ENCODE assay signal across 32 mouse cellular contexts in genomic region chr4:118416329-118416728, GRCm38 (mm10). TPM values are rescaled to one million over a fixed set of nuclear protein-coding genes. Genes with fewer than 3 reads are reported as not detected.
A peak's percentile ranks its signal among the peaks of the same experiment; 100 is the strongest.
DNase-seq lines count a peak whose midpoint lies in the region; ATAC-seq and TF ChIP-seq lines count a peak whose summit lies in the region.
"Had no signal": no experiment of that assay in that cellular context is flagged by ENCODE, and none has a peak within 500 bp of the region (broad histone marks: within the 10 kb centered on the region; RNA-seq: fewer than 3 reads in every experiment).

No protein-coding gene starts in this region.

- no peaks in the 10 kb centered on the region for H3K9me3 ChIP-seq in neural tube, embryonic 13.5 days
- H3K9me3 ChIP-seq in neural tube, embryonic 15.5 days (replicated peaks): no peaks in the 10 kb centered on the region
- H3K9me3 ChIP-seq: embryonic facial prominence, embryonic 13.5 days; forebrain, embryonic 10.5 days; heart, embryonic 12.5 days; hindbrain, embryonic 15.5 days; limb, embryonic 12.5 days; liver, embryonic 15.5 days; midbrain, embryonic 15.5 days had no signal

- no peak overlapping the region for H3K4me3 ChIP-seq in layer of hippocampus, adult 2 months
- H3K4me3 ChIP-seq in neural tube, embryonic 13.5 days: no peak overlapping the region
- H3K4me3 ChIP-seq in neural tube, embryonic 15.5 days (replicated peaks): no peak overlapping the region
- H3K4me3 ChIP-seq: embryonic facial prominence, embryonic 13.5 days; forebrain, embryonic 10.5 days; heart, adult 2 months; heart, embryonic 12.5 days; hindbrain, embryonic 15.5 days; limb, embryonic 12.5 days; liver, embryonic 15.5 days; midbrain, embryonic 15.5 days had no signal

- WGBS in neural tube, embryonic 13.5 days: 89% methylated on average over 5 of the region's 5 CpGs
- WGBS in neural tube, embryonic 15.5 days: 95% methylated on average over 5 of the region's 5 CpGs

- H3K4me1 ChIP-seq in neural tube, embryonic 13.5 days (replicated peaks): no peaks in the 10 kb centered on the region
- H3K4me1 ChIP-seq in neural tube, embryonic 15.5 days: no peaks in the 10 kb centered on the region
- H3K4me1 ChIP-seq: embryonic facial prominence, embryonic 13.5 days; forebrain, embryonic 10.5 days; heart, embryonic 12.5 days; hindbrain, embryonic 15.5 days; limb, embryonic 12.5 days; liver, embryonic 15.5 days; midbrain, embryonic 15.5 days had no signal

- no peaks in the 10 kb centered on the region for H3K27me3 ChIP-seq in neural tube, embryonic 13.5 days
- H3K27me3 ChIP-seq in neural tube, embryonic 15.5 days (replicated peaks): no peaks in the 10 kb centered on the region
- H3K27me3 ChIP-seq: CH12.LX; embryonic facial prominence, embryonic 13.5 days; heart, embryonic 12.5 days; hindbrain, embryonic 15.5 days; limb, embryonic 12.5 days; liver, embryonic 15.5 days; midbrain, embryonic 15.5 days had no signal

- peak; percentile 84 for ATAC-seq in frontal cortex, adult (ENCODE audit: low TSS enrichment)
- ATAC-seq in neural tube, embryonic 13.5 days (ENCODE audit: low read depth): no peak
- no peak for ATAC-seq in neural tube, embryonic 15.5 days (ENCODE audit: low FRiP score)
- ATAC-seq: activated CD4-positive, CD25-positive, alpha-beta regulatory T cell, adult 4 months; forebrain, embryonic 16.5 days; inflammation-experienced regulatory T-cells, adult 6 months; midbrain, embryonic 15.5 days had no signal

- no peak for DNase-seq in frontal cortex, postnatal 25 days (ENCODE audit: low spot score in 2 of 2)
- no peak for DNase-seq in layer of hippocampus, adult 2 months (ENCODE audit: low spot score in 2 of 2)
- DNase-seq in layer of hippocampus, adult 8-10 months (ENCODE audit: low spot score in 2 of 2): no peak
- no peak for DNase-seq in cerebellum, postnatal 10 days
- DNase-seq: adrenal gland, adult 2 months; adrenal gland, postnatal 36 days; cerebellum, adult 2 months; heart, adult 2 months; heart, postnatal 4 days; kidney, adult 2 months; lung, embryonic 14.5 days; lung, postnatal 14 days; right cerebral cortex, postnatal 14 days had no signal

- peak overlapping the region; percentile 72 for H3K27ac ChIP-seq in layer of hippocampus, adult 2 months
- 0 out of 2 replicates have a peak overlapping the region, but pooled peaks have one; percentile 23 for H3K27ac ChIP-seq in neural tube, embryonic 13.5 days (replicated peaks)
- no peak overlapping the region for H3K27ac ChIP-seq in neural tube, embryonic 15.5 days (replicated peaks)
- H3K27ac ChIP-seq: embryonic facial prominence, embryonic 13.5 days; forebrain, embryonic 10.5 days; heart, adult 2 months; hindbrain, embryonic 15.5 days; limb, embryonic 12.5 days; liver, embryonic 15.5 days; midbrain, embryonic 15.5 days had no signal

- no peak overlapping the region for H3K9ac ChIP-seq in neural tube, embryonic 13.5 days
- H3K9ac ChIP-seq in neural tube, embryonic 15.5 days (replicated peaks): no peak overlapping the region
- H3K9ac ChIP-seq: embryonic facial prominence, embryonic 13.5 days; heart, embryonic 12.5 days; hindbrain, embryonic 15.5 days; limb, embryonic 12.5 days; liver, embryonic 15.5 days; lung, embryonic 14.5 days; midbrain, embryonic 15.5 days had no signal

- H3K4me2 ChIP-seq in neural tube, embryonic 13.5 days: no peak overlapping the region
- no peak overlapping the region for H3K4me2 ChIP-seq in neural tube, embryonic 15.5 days
- H3K4me2 ChIP-seq: embryonic facial prominence, embryonic 13.5 days; heart, embryonic 12.5 days; hindbrain, embryonic 15.5 days; limb, embryonic 12.5 days; liver, embryonic 15.5 days; lung, embryonic 14.5 days; midbrain, embryonic 15.5 days had no signal

- TF ChIP-seq CTCF in layer of hippocampus, adult 2 months (conservative IDR thresholded peaks at IDR 0.05): no peak

- peaks cover 99% of the 10 kb centered on the region for H3K36me3 ChIP-seq in neural tube, embryonic 13.5 days
- peaks cover 92% of the 10 kb centered on the region for H3K36me3 ChIP-seq in neural tube, embryonic 15.5 days

RNA-seq across cellular contexts. Expression of gene Med8, which starts 7.2 kb away (rescaled TPM):
- 10 to 100 TPM; 56.4 to 56.6 TPM for total RNA-seq in layer of hippocampus, adult 2 months (2021)
- 10 to 100 TPM; 54.8 to 59.6 (median 56.1) TPM for total RNA-seq in layer of hippocampus, adult 8-10 months (2022)
- 107 and 119 TPM in 2 replicates for polyA plus RNA-seq in neural tube, embryonic 13.5 days (2015; fragmentation: Nextera tagmentation; extraction: Ambion mirVana)
- 99.7 and 103 TPM in 2 replicates for polyA plus RNA-seq in neural tube, embryonic 15.5 days (2015; fragmentation: Nextera tagmentation; extraction: Ambion mirVana)

RNA-seq across cellular contexts. Expression of gene Szt2, which starts 7.3 kb away (rescaled TPM):
- 10 to 100 TPM; 41.7 to 46.9 TPM for total RNA-seq in layer of hippocampus, adult 2 months (2021)
- total RNA-seq in layer of hippocampus, adult 8-10 months (2022): 10 to 100 TPM; 34.8 to 56.1 (median 42.5) TPM
- polyA plus RNA-seq in neural tube, embryonic 13.5 days (2015; fragmentation: Nextera tagmentation; extraction: Ambion mirVana): 7.8 and 9.1 TPM in 2 replicates
- polyA plus RNA-seq in neural tube, embryonic 15.5 days (2015; fragmentation: Nextera tagmentation; extraction: Ambion mirVana): 7.1 and 8.3 TPM in 2 replicates

RNA-seq across cellular contexts. Expression of gene Elovl1, which starts 11.6 kb away (rescaled TPM):
- 10 to 100 TPM; 20.8 to 22.9 TPM for total RNA-seq in layer of hippocampus, adult 2 months (2021)
- total RNA-seq in layer of hippocampus, adult 8-10 months (2022): 10 to 100 TPM; 25.4 to 28.1 (median 27.1) TPM
- polyA plus RNA-seq in neural tube, embryonic 13.5 days (2015; fragmentation: Nextera tagmentation; extraction: Ambion mirVana): 38.0 and 38.2 TPM in 2 replicates
- 31.2 and 49.2 TPM in 2 replicates for polyA plus RNA-seq in neural tube, embryonic 15.5 days (2015; fragmentation: Nextera tagmentation; extraction: Ambion mirVana)

RNA-seq across cellular contexts. Expression of gene Cdc20, which starts 20.8 kb away (rescaled TPM):
- total RNA-seq in layer of hippocampus, adult 2 months (2021): 1 to 10 TPM; 1.1 to 1.3 TPM
- total RNA-seq in layer of hippocampus, adult 8-10 months (2022): 1 to 10 TPM in 1 of 4 experiments, under 1 TPM in 3; 0.29 to 1.4 (median 0.57) TPM
- polyA plus RNA-seq in neural tube, embryonic 13.5 days (2015; fragmentation: Nextera tagmentation; extraction: Ambion mirVana): 47.2 and 54.7 TPM in 2 replicates
- polyA plus RNA-seq in neural tube, embryonic 15.5 days (2015; fragmentation: Nextera tagmentation; extraction: Ambion mirVana): 23.4 and 79.0 TPM in 2 replicates

RNA-seq across cellular contexts. Expression of gene Mpl, which starts 41.0 kb away (rescaled TPM):
- total RNA-seq in layer of hippocampus, adult 2 months (2021): under 1 TPM in 1 of 2 experiments, not detected in 1; 0.20 TPM
- under 1 TPM in 1 of 4 experiments, not detected in 3; 0.21 TPM for total RNA-seq in layer of hippocampus, adult 8-10 months (2022)
- 0.42 and 0.50 TPM in 2 replicates for polyA plus RNA-seq in neural tube, embryonic 13.5 days (2015; fragmentation: Nextera tagmentation; extraction: Ambion mirVana)
- 0.12 and 0.43 TPM in 2 replicates for polyA plus RNA-seq in neural tube, embryonic 15.5 days (2015; fragmentation: Nextera tagmentation; extraction: Ambion mirVana)
- total RNA-seq: CH12.LX; ES-E14; gastrocnemius, adult 18-20 months; layer of hippocampus, postnatal 36 days; liver, adult 2 months had no signal
- polyA plus RNA-seq: activated CD4-positive, CD25-positive, alpha-beta regulatory T cell, adult 4 months; adrenal gland, adult 2 months; C2C12; forebrain, embryonic 16.5 days; inflammation-experienced regulatory T-cells, adult 6 months; liver, adult 2 months had no signal
